ENCODE assay signal across 33 mouse cellular contexts in genomic region chr15:95643505-95644029, GRCm38 (mm10). TPM values are rescaled to one million over a fixed set of nuclear protein-coding genes. Genes with fewer than 3 reads are reported as not detected.
DNase-seq lines count a peak whose midpoint lies in the region; ATAC-seq and TF ChIP-seq lines count a peak whose summit lies in the region.
"Had no signal": no experiment of that assay in that cellular context is flagged by ENCODE, and none has a peak within 500 bp of the region (broad histone marks: within the 10 kb centered on the region; RNA-seq: fewer than 3 reads in every experiment).

No protein-coding gene starts in this region.

- H3K4me2 ChIP-seq in forebrain, embryonic 14.5 days (ENCODE audit: low read length), result no peak overlapping the region
- H3K4me2 ChIP-seq in forebrain, embryonic 16.5 days (ENCODE audit: low read length), result no peak overlapping the region
- H3K4me2 ChIP-seq in midbrain, embryonic 12.5 days (replicated peaks), result no peak overlapping the region
- no peak overlapping the region for H3K4me2 ChIP-seq in midbrain, postnatal 0 days (ENCODE audit: low read depth, low read length, poor library complexity, severe bottlenecking)
- H3K4me2 ChIP-seq: embryonic facial prominence, embryonic 15.5 days; heart, embryonic 12.5 days; hindbrain, embryonic 13.5 days; limb, embryonic 13.5 days; liver, embryonic 11.5 days; lung, embryonic 15.5 days; stomach, embryonic 15.5 days had no signal

- no peak for TF ChIP-seq CTCF in midbrain, postnatal 0 days (IDR thresholded peaks at IDR 0.05)

- H3K27ac ChIP-seq in forebrain, embryonic 14.5 days (ENCODE audit: low read depth, low read length), result no peak overlapping the region
- no peak overlapping the region for H3K27ac ChIP-seq in forebrain, embryonic 16.5 days (ENCODE audit: low read length)
- no peak overlapping the region for H3K27ac ChIP-seq in midbrain, embryonic 12.5 days (replicated peaks)
- H3K27ac ChIP-seq in midbrain, postnatal 0 days (ENCODE audit: low read depth, low read length), result no peak overlapping the region
- H3K27ac ChIP-seq: embryonic facial prominence, embryonic 15.5 days; heart, adult 2 months; hindbrain, embryonic 13.5 days; limb, embryonic 13.5 days; lung, embryonic 15.5 days; stomach, embryonic 15.5 days had no signal

- peaks cover 14% of the 10 kb centered on the region for H3K4me1 ChIP-seq in forebrain, embryonic 14.5 days (ENCODE audit: control insufficient read depth, insufficient read depth, low read length)
- H3K4me1 ChIP-seq in forebrain, embryonic 16.5 days (replicated peaks; ENCODE audit: control insufficient read depth, insufficient read depth, low read length), result peaks cover 19% of the 10 kb centered on the region
- H3K4me1 ChIP-seq in midbrain, embryonic 12.5 days, result peaks cover 24% of the 10 kb centered on the region
- H3K4me1 ChIP-seq in midbrain, postnatal 0 days (ENCODE audit: insufficient read depth, low read length), result 0 out of 2 replicates have a peak, but pooled peaks cover 3% of the 10 kb centered on the region
- H3K4me1 ChIP-seq: heart, embryonic 12.5 days; lung, embryonic 15.5 days; stomach, embryonic 15.5 days had no signal

- no peak overlapping the region for H3K4me3 ChIP-seq in forebrain, embryonic 14.5 days (ENCODE audit: low read depth, low read length)
- no peak overlapping the region for H3K4me3 ChIP-seq in forebrain, embryonic 16.5 days (replicated peaks; ENCODE audit: low read length)
- H3K4me3 ChIP-seq in midbrain, embryonic 12.5 days, result no peak overlapping the region
- no peak overlapping the region for H3K4me3 ChIP-seq in midbrain, postnatal 0 days (ENCODE audit: low read depth, low read length)
- H3K4me3 ChIP-seq: embryonic facial prominence, embryonic 15.5 days; heart, adult 2 months; heart, embryonic 12.5 days; hindbrain, embryonic 13.5 days; limb, embryonic 13.5 days; lung, embryonic 15.5 days; stomach, embryonic 15.5 days had no signal

- H3K9ac ChIP-seq in forebrain, embryonic 14.5 days (ENCODE audit: low read length), result no peak overlapping the region
- no peak overlapping the region for H3K9ac ChIP-seq in forebrain, embryonic 16.5 days (replicated peaks; ENCODE audit: low read depth, low read length)
- H3K9ac ChIP-seq in midbrain, embryonic 12.5 days (replicated peaks), result no peak overlapping the region
- no peak overlapping the region for H3K9ac ChIP-seq in midbrain, postnatal 0 days (replicated peaks; ENCODE audit: low read length, poor library complexity, severe bottlenecking)
- H3K9ac ChIP-seq: embryonic facial prominence, embryonic 15.5 days; heart, embryonic 12.5 days; hindbrain, embryonic 13.5 days; limb, embryonic 13.5 days; lung, embryonic 15.5 days; stomach, embryonic 15.5 days had no signal

- WGBS in forebrain, embryonic 14.5 days, result 15% methylated on average over 15 of the region's 15 CpGs
- 17% methylated on average over 15 of the region's 15 CpGs for WGBS in forebrain, embryonic 16.5 days
- WGBS in midbrain, embryonic 12.5 days, result 39% methylated on average over 15 of the region's 15 CpGs
- WGBS in midbrain, postnatal 0 days, result 26% methylated on average over 15 of the region's 15 CpGs

- ATAC-seq in forebrain, embryonic 14.5 days, result no peak
- no peak for ATAC-seq in forebrain, embryonic 16.5 days
- peak; percentile 54; the same call in 1 of the 2 replicates for ATAC-seq in midbrain, embryonic 12.5 days (ENCODE audit: low FRiP score, low read depth)
- no peak for ATAC-seq in midbrain, postnatal 0 days (ENCODE audit: low FRiP score)
- ATAC-seq: activated CD4-positive, CD25-positive, alpha-beta regulatory T cell, adult 4 months; intestine, embryonic 16.5 days had no signal

- peak; percentile 23 for DNase-seq in embryo, embryonic 10 days (ENCODE audit: low spot score)
- DNase-seq in embryo, embryonic 11 days, result no peak
- peak; percentile 28 for DNase-seq in forebrain, embryonic 14.5 days (ENCODE audit: low spot score)
- no peak for DNase-seq in midbrain, postnatal 0 days (ENCODE audit: low spot score)
- DNase-seq in adrenal gland, postnatal 25 days, result no peak
- DNase-seq: adrenal gland, adult 2 months; cerebellum, adult 11 months; cerebellum, adult 9-10 months; cerebellum, postnatal 36 days; heart, adult 2 months; heart, postnatal 4 days; kidney, adult 9 months; kidney, postnatal 14 days; right cerebral cortex, postnatal 25 days; thymus, postnatal 14 days had no signal

- H3K9me3 ChIP-seq in forebrain, embryonic 14.5 days (replicated peaks; ENCODE audit: control insufficient read depth, low read length), result no peaks in the 10 kb centered on the region
- H3K9me3 ChIP-seq in forebrain, embryonic 16.5 days (ENCODE audit: control insufficient read depth, low read length), result no peaks in the 10 kb centered on the region
- no peaks in the 10 kb centered on the region for H3K9me3 ChIP-seq in midbrain, embryonic 12.5 days
- no peaks in the 10 kb centered on the region for H3K9me3 ChIP-seq in midbrain, postnatal 0 days (ENCODE audit: low read length)
- H3K9me3 ChIP-seq: embryonic facial prominence, embryonic 15.5 days; heart, embryonic 12.5 days; hindbrain, embryonic 13.5 days; limb, embryonic 13.5 days; lung, embryonic 15.5 days; stomach, embryonic 15.5 days had no signal

- no peaks in the 10 kb centered on the region for H3K36me3 ChIP-seq in forebrain, embryonic 14.5 days (ENCODE audit: control insufficient read depth, insufficient read depth, low read length)
- no peaks in the 10 kb centered on the region for H3K36me3 ChIP-seq in forebrain, embryonic 16.5 days (ENCODE audit: control insufficient read depth, insufficient read depth)
- H3K36me3 ChIP-seq in midbrain, embryonic 12.5 days, result no peaks in the 10 kb centered on the region
- no peaks in the 10 kb centered on the region for H3K36me3 ChIP-seq in midbrain, postnatal 0 days (ENCODE audit: insufficient read depth, low read length)
- H3K36me3 ChIP-seq: embryonic facial prominence, embryonic 15.5 days; heart, embryonic 12.5 days; hindbrain, embryonic 13.5 days; limb, embryonic 13.5 days; lung, embryonic 15.5 days; stomach, embryonic 15.5 days had no signal

- H3K27me3 ChIP-seq in forebrain, embryonic 14.5 days (replicated peaks; ENCODE audit: control insufficient read depth, insufficient read depth, low read length), result peaks cover 15% of the 10 kb centered on the region; the same call in 1 of the 2 replicates
- H3K27me3 ChIP-seq in forebrain, embryonic 16.5 days (replicated peaks; ENCODE audit: control insufficient read depth, insufficient read depth, low read length), result peaks cover 16% of the 10 kb centered on the region
- H3K27me3 ChIP-seq in midbrain, embryonic 12.5 days, result peaks cover 88% of the 10 kb centered on the region
- H3K27me3 ChIP-seq in midbrain, postnatal 0 days (ENCODE audit: insufficient read depth, low read length), result peaks cover 47% of the 10 kb centered on the region
- H3K27me3 ChIP-seq: CH12.LX; lung, embryonic 15.5 days; stomach, embryonic 15.5 days had no signal

RNA-seq across cellular contexts. Expression of gene Dbx2, which starts 12.2 kb away (rescaled TPM):
- polyA plus RNA-seq in forebrain, embryonic 14.5 days (2014; fragmentation: Nextera tagmentation; extraction: Ambion mirVana), result 0.67 and 0.93 TPM in 2 replicates
- 0.93 and 1.2 TPM in 2 replicates for polyA plus RNA-seq in forebrain, embryonic 16.5 days (2015; fragmentation: Nextera tagmentation; extraction: Ambion mirVana)
- 1.1 and 4.0 TPM in 2 replicates for polyA plus RNA-seq in midbrain, embryonic 12.5 days (2016; fragmentation: Nextera tagmentation; extraction: Ambion mirVana)
- 4.9 and 5.8 TPM in 2 replicates for total RNA-seq in midbrain, postnatal 0 days (2014; rRNA removed)
- 18.4 and 23.0 TPM in 2 replicates for polyA plus RNA-seq in midbrain, postnatal 0 days (2015; fragmentation: Nextera tagmentation; extraction: Ambion mirVana)
- not detected in 2 replicates for total RNA-seq in adrenal gland, postnatal 25 days (2021)
- total RNA-seq: adrenal gland, adult 2 months; gastrocnemius, adult 8-10 months; heart, adult 2 months; heart, postnatal 4 days; megakaryocyte, adult 5-6 weeks; monocyte, adult 5-6 weeks had no signal
- polyA plus RNA-seq: activated CD4-positive, CD25-positive, alpha-beta regulatory T cell, adult 4 months; C2C12; heart, adult 2 months; heart, embryonic 12.5 days; heart, postnatal 0 days; intestine, embryonic 16.5 days; liver, embryonic 11.5 days; liver, embryonic 16.5 days; lung, embryonic 15.5 days had no signal

Comparison
In these comparisons a context has a peak if more than half of its experiments do, and no peak if none do; other contexts are left out.
1. DNase-seq: peak in embryo, embryonic 10 days (single experiment) and forebrain, embryonic 14.5 days (single experiment); none in embryo, embryonic 11 days (single experiment), midbrain, postnatal 0 days (single experiment) and adrenal gland, postnatal 25 days (single experiment).